Mouse (Mus musculus): ENCODE results near the gene Aldh2. TPM values are rescaled to one million over a fixed set of nuclear protein-coding genes. Genes with fewer than 3 reads are reported as not detected.
A peak's percentile ranks its signal among the peaks of the same experiment; 100 is the strongest.

Gene Aldh2
- polyA plus RNA-seq, 1 experiment from 2014 or later = 123 TPM

DNA sequence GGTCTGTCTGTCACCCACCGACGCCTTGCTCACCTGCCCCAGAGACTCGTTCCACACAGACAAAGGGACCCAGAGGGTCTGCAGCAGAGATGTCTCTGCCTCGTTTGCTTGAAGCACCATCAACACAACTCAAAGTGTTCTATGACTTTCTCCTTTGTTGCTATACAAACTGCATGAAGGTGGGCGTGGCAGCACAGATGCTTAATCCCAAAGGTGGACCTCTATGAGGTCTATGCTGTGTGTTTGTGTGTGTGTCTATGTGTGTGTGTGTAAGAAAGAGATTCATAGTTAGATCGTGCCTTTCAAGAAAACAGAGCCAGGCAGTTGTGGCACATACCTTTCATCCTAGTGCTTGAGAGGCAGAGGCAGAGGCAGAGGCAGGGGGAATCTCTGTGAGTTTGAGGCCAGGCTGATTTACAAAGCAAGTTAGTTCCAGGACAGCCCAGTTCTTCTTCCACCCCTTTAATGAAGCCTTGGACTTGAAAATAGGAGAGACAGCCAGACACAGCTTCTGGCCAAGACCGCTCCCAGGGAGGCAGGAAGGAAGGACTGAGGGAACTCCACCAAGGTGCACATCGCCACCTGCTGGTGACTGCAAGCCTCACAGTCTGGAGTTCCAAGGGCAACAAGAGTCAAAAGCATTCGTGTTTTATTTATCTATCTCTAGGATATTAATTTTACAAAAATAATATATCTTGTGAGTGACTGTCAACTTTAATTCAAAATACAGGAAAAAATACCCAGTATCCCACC, 8.1 kb upstream of the Aldh2 start:
- Histone ChIP-seq H3K27me3 (ENCODE audit: insufficient read depth, low read length) (no peaks in the 10 kb centered on the region), H3K9ac (0 out of 2 replicates have a peak overlapping the region, but pooled peaks have one; percentile 17), H3K27ac (ENCODE audit: low read depth) (no peak overlapping the region), H3K4me3 (ENCODE audit: low read depth, low read length) (no peak overlapping the region), H3K4me1 (ENCODE audit: insufficient read depth) (no peaks in the 10 kb centered on the region), H3K4me2 (no peak overlapping the region), H3K36me3 (ENCODE audit: insufficient read depth) (no peaks in the 10 kb centered on the region), H3K9me3 (ENCODE audit: low read depth, low read length) (no peaks in the 10 kb centered on the region)
- DNase-seq = peak; percentile 97
- 23% methylated on average over 9 of the region's 9 CpGs for WGBS
- peak; percentile 66 for ATAC-seq (ENCODE audit: insufficient read depth)
- TF ChIP-seq CTCF (IDR thresholded peaks at IDR 0.05; ENCODE audit: low read depth) = peak; percentile 98

DNA sequence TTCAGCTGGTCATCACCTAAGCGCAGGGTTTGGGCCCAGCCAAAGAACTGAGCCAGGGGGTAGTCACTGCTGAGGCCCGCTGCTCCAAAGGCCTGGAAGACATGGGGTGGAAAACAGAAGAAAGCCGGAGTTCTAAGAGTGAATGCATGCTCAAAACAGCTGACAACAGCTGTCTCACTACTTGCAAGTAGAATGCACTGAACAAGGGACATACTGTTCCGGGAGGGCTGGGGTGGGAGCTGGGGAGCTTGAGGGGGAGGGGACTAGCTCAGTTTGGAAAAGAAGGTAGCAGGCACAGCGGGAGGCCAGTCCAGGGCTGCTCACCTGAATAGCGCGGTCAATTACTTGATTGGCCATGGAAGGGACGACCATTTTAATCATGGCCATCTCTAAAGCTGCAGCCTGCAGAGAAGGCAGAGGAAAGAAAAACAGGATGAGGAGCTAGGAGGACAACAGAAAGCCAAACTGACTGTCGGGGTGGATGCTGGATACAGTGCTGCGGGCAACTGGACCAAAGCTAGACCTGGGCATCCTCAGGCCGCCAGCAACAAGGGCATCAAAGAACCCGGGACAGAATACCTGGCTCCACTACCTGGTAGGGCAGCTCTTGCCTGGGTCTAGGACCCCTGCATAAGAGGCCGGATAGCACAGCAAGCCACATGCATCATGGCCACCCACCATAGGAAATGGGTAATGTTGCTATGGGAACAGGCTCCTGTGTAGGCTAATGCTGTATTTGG, 5.4 kb upstream of the Aldh2 start:
- H3K4me2 ChIP-seq = no peak overlapping the region
- no peak overlapping the region for H3K9ac ChIP-seq
- no peak for TF ChIP-seq CTCF (IDR thresholded peaks at IDR 0.05; ENCODE audit: low read depth)
- no peaks in the 10 kb centered on the region for H3K4me1 ChIP-seq (ENCODE audit: insufficient read depth)
- no peaks in the 10 kb centered on the region for H3K36me3 ChIP-seq (ENCODE audit: insufficient read depth)
- no peaks in the 10 kb centered on the region for H3K27me3 ChIP-seq (ENCODE audit: insufficient read depth, low read length)
- no peaks in the 10 kb centered on the region for H3K9me3 ChIP-seq (ENCODE audit: low read depth, low read length)
- H3K27ac ChIP-seq (ENCODE audit: low read depth) = no peak overlapping the region
- H3K4me3 ChIP-seq (ENCODE audit: low read depth, low read length) = no peak overlapping the region
- ATAC-seq (ENCODE audit: insufficient read depth) (no peak), DNase-seq (peak; percentile 39)
- 67% methylated on average over 13 of the region's 13 CpGs for WGBS

DNA sequence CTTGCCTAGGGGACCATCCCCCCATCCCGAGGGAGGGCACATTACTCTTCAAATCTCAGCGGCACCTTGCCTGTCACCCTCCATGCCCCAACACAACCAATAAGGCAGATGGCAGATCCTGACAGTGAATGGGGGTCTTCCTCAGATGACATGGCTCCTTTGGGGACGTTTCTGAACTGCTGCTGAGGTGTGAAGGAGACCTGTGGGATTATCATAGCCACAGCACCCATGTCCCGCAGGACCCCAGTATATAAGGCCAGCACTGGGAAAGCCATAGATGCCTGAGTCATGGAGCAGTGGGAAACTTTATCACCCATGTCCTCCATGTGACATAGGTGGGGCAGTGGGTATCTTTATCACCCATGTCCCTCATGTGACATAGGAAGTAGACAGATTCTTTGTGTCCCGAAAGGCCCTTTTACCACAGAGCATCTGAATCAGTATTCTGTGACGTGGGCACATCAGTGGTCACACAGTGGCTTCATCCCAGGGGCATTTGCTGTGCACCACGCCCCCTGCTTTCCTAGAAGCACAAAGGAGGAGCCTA, 4.4 kb upstream of the Aldh2 start:
- Histone ChIP-seq H3K4me3 (ENCODE audit: low read depth, low read length) (no peak overlapping the region), H3K27me3 (ENCODE audit: insufficient read depth, low read length) (no peaks in the 10 kb centered on the region), H3K36me3 (ENCODE audit: insufficient read depth) (no peaks in the 10 kb centered on the region), H3K9ac (no peak overlapping the region), H3K4me1 (ENCODE audit: insufficient read depth) (no peaks in the 10 kb centered on the region), H3K9me3 (ENCODE audit: low read depth, low read length) (no peaks in the 10 kb centered on the region), H3K27ac (ENCODE audit: low read depth) (no peak overlapping the region), H3K4me2 (no peak overlapping the region)
- 70% methylated on average over 7 of the region's 7 CpGs for WGBS
- DNase-seq = no peak
- TF ChIP-seq CTCF (IDR thresholded peaks at IDR 0.05; ENCODE audit: low read depth) = no peak
- no peak for ATAC-seq (ENCODE audit: insufficient read depth)

DNA sequence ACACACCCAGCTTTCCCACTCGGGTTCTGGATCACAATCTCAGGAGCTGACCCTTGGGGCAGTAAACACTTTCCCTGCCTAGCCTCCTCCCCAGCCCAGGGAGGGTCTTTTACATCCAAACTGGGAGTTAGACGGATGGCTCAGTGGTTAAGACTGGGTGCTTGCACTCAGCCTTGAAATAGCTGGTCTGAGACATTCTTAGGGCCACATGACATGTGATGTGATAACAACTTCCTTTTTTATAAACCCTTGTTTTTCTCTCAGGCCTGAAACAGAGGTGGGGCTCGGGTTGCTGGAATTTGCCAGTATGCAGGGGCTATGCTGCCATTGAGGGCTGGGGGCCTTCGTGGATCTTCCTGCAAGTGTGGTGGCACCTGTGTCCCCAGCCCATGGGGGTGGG, 3.7 kb upstream of the Aldh2 start:
- H3K9ac ChIP-seq = no peak overlapping the region
- H3K4me2 ChIP-seq = no peak overlapping the region
- no peaks in the 10 kb centered on the region for H3K36me3 ChIP-seq (ENCODE audit: insufficient read depth)
- no peak overlapping the region for H3K27ac ChIP-seq (ENCODE audit: low read depth)
- no peaks in the 10 kb centered on the region for H3K4me1 ChIP-seq (ENCODE audit: insufficient read depth)
- TF ChIP-seq CTCF (IDR thresholded peaks at IDR 0.05; ENCODE audit: low read depth) = no peak
- no peak overlapping the region for H3K4me3 ChIP-seq (ENCODE audit: low read depth, low read length)
- no peak for ATAC-seq (ENCODE audit: insufficient read depth)
- no peaks in the 10 kb centered on the region for H3K27me3 ChIP-seq (ENCODE audit: insufficient read depth, low read length)
- 54% methylated on average over 4 of the region's 4 CpGs for WGBS
- no peaks in the 10 kb centered on the region for H3K9me3 ChIP-seq (ENCODE audit: low read depth, low read length)
- no peak for DNase-seq

DNA sequence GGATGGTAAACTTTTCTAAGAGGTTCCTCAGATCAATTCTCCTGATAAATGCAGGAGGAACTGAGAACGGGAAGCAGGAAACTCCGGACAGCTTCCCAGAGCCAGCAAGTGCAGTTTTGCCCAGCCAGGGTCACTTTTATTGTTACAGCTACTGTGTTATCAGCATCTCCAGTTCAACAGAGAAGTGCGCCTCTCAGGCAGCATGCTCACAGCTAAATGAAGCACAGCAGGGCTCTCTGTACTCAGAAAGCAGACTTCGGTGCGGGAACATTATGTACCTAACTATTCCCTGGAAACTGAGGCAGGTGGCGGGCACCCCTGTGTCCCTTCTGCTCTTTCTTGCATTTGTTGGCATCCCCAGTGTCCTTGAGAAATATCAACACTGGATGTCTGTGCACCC, 2.6 kb upstream of the Aldh2 start:
- Histone ChIP-seq H3K4me2 (no peak overlapping the region), H3K27ac (ENCODE audit: low read depth) (no peak overlapping the region), H3K4me1 (ENCODE audit: insufficient read depth) (no peaks in the 10 kb centered on the region), H3K4me3 (ENCODE audit: low read depth, low read length) (no peak overlapping the region), H3K27me3 (ENCODE audit: insufficient read depth, low read length) (no peaks in the 10 kb centered on the region), H3K9me3 (ENCODE audit: low read depth, low read length) (no peaks in the 10 kb centered on the region), H3K36me3 (ENCODE audit: insufficient read depth) (no peaks in the 10 kb centered on the region), H3K9ac (no peak overlapping the region)
- 57% methylated on average over 6 of the region's 6 CpGs for WGBS
- DNase-seq (no peak), ATAC-seq (ENCODE audit: insufficient read depth) (no peak)
- TF ChIP-seq CTCF (IDR thresholded peaks at IDR 0.05; ENCODE audit: low read depth) = no peak

DNA sequence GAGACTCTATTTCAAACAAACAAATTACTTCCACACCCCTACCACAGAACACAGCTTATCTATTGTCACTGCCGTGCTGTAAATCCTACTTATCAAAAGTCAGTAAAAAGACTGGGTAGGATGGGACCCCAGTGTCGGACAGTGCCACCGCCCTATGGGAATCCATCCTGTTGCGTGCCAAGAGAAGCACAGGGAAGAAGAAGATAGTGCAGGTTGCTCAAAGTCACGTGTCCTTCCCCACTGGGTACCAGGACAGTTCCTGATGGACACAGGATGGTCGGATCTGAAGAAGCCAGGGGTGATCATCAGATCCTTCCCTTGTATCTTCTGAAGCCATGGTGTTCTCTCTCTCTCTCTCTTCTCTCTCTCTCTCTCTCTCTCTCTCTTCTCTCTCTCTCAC, 2.1 kb upstream of the Aldh2 start:
- ATAC-seq (ENCODE audit: insufficient read depth) = no peak
- TF ChIP-seq CTCF (IDR thresholded peaks at IDR 0.05; ENCODE audit: low read depth) = no peak
- Histone ChIP-seq H3K4me3 (ENCODE audit: low read depth, low read length) (no peak overlapping the region), H3K27ac (ENCODE audit: low read depth) (no peak overlapping the region), H3K36me3 (ENCODE audit: insufficient read depth) (no peaks in the 10 kb centered on the region), H3K9me3 (ENCODE audit: low read depth, low read length) (no peaks in the 10 kb centered on the region), H3K4me1 (ENCODE audit: insufficient read depth) (no peaks in the 10 kb centered on the region), H3K9ac (no peak overlapping the region), H3K4me2 (no peak overlapping the region), H3K27me3 (ENCODE audit: insufficient read depth, low read length) (no peaks in the 10 kb centered on the region)
- no peak for DNase-seq
- 66% methylated on average over 6 of the region's 6 CpGs for WGBS

DNA sequence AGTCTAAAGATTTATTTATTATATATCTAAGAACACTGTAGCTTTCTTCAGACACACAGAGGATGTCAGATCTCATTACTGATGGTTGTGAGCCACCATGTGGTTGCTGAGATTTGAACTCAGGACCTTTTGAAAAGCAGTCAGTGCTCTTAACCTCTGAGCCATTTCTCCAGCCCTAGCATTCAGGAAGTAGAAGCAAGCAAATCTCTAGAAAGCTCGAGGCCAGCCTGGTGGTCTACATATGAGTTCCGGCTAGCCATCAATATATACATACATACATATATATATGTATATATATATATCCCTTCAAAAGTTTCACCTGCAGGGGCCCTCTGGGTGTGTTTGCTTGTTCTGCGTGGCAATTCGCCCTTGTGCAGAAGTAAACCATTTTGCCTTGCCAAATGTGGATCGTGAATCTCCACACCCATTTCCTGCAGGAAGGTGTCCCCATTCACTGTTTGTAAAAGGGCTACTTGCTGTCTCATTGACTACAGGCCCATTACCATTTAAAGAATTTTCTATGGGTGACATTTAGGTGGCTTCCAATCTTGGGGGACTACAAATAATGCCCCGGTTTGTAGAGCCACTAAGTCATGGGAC, 1.2 kb upstream of the Aldh2 start:
- Histone ChIP-seq H3K4me2 (no peak overlapping the region), H3K4me3 (ENCODE audit: low read depth, low read length) (no peak overlapping the region), H3K4me1 (ENCODE audit: insufficient read depth) (no peaks in the 10 kb centered on the region), H3K9ac (no peak overlapping the region), H3K36me3 (ENCODE audit: insufficient read depth) (no peaks in the 10 kb centered on the region), H3K9me3 (ENCODE audit: low read depth, low read length) (no peaks in the 10 kb centered on the region), H3K27ac (ENCODE audit: low read depth) (no peak overlapping the region), H3K27me3 (ENCODE audit: insufficient read depth, low read length) (no peaks in the 10 kb centered on the region)
- TF ChIP-seq CTCF (IDR thresholded peaks at IDR 0.05; ENCODE audit: low read depth) = no peak
- WGBS = 77% methylated on average over 6 of the region's 6 CpGs
- DNase-seq = no peak
- ATAC-seq (ENCODE audit: insufficient read depth) = no peak
